Mouse (Mus musculus) neural tube, embryonic 15.5 days (tissue): ENCODE results near the gene Acsf3. TPM values are rescaled to one million over a fixed set of nuclear protein-coding genes. Genes with fewer than 3 reads are reported as not detected.
A peak's percentile ranks its signal among the peaks of the same experiment; 100 is the strongest.

Experiments used
- ATAC-seq: fragments of 200-750 bp; cut with Nextera tagmentation; 2 replicates; pipeline ENCODE4 v1.8.0; 2017; ENCODE audit warnings: mild to moderate bottlenecking, moderate TSS enrichment, moderate library complexity; ENCODE audit not compliant: low FRiP score
- H3K27ac ChIP-seq: fragments of 300-500 bp; sonication (generic); replicated peaks from 2 replicates; pipeline ENCODE4 v1.5.1; 2015; ENCODE audit warnings: mild to moderate bottlenecking, inconsistent platforms
- H3K27me3 ChIP-seq: fragments of 300-500 bp; sonication (generic); replicated peaks from 2 replicates; pipeline ENCODE4 v1.6.1; 2015; ENCODE audit warnings: inconsistent platforms
- H3K36me3 ChIP-seq: fragments of 300-500 bp; sonication (generic); 2 replicates; pipeline ENCODE4 v1.6.1; 2015; ENCODE audit warnings: inconsistent platforms
- H3K4me1 ChIP-seq: fragments of 300-500 bp; sonication (generic); 2 replicates; pipeline ENCODE4 v1.6.1; 2015; ENCODE audit warnings: inconsistent platforms
- H3K4me2 ChIP-seq: fragments of 300-500 bp; sonication (generic); 2 replicates; pipeline ENCODE4 v1.6.1; 2015; ENCODE audit warnings: inconsistent platforms, mild to moderate bottlenecking, moderate library complexity
- H3K4me3 ChIP-seq: fragments of 300-500 bp; sonication (generic); replicated peaks from 2 replicates; pipeline ENCODE4 v1.5.1; 2015; ENCODE audit warnings: mild to moderate bottlenecking, inconsistent platforms
- H3K9ac ChIP-seq: fragments of 300-500 bp; sonication (generic); replicated peaks from 2 replicates; pipeline ENCODE4 v1.6.1; 2015; ENCODE audit warnings: mild to moderate bottlenecking, inconsistent platforms
- H3K9me3 ChIP-seq: fragments of 300-500 bp; sonication (generic); replicated peaks from 2 replicates; pipeline ENCODE4 v1.6.1; 2016; ENCODE audit warnings: inconsistent platforms
- WGBS: fragments of 180-500 bp; shearing (Covaris S2); methylation state at CpG from one replicate; pipeline ENCODE4 v1.1.7; 2015; ENCODE audit warnings: mixed read lengths; 5-methylcytosine and 5-hydroxymethylcytosine counted together
- polyA plus RNA-seq: library from polyadenylated mRNA; unstranded; fragments of >200 nt; fragmentation: Nextera tagmentation; extraction: Ambion mirVana; gene quantifications from 2 replicates; pipeline ENCODE4 v1.2.1, GENCODE M21; 2015

Acsf3 gene
- polyA plus RNA-seq, 1 experiment from 2014 or later, result 15.2 TPM

DNA sequence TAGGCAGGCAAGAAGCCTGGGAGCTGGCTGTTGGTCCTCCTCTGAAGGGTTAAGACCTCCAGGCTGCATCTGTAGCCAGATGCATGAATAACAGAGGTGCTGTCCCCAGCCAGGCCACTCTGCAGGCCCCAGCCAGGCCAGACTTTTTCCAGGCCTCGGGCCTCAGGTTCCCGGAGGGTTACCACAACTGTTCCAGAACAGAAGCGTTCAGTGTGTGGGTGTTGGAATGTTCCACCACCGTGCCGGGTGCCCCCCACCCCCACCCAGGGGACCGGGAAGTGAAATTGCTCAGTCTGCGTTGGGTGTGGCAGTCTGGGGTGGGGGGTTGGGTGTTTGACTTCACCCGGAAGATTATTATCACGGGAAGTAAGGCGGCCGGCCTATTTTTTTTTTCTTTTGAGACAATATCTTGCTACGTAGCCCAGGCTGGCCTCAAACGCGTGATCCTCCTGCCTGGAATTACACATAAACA lies 12.0 kb upstream of the Acsf3 start:
- Histone ChIP-seq H3K4me3 (no peak overlapping the region), H3K9ac (no peak overlapping the region), H3K27me3 (0 out of 2 replicates have a peak, but pooled peaks cover 2% of the 10 kb centered on the region), H3K9me3 (no peaks in the 10 kb centered on the region), H3K27ac (no peak overlapping the region), H3K4me2 (no peak overlapping the region), H3K4me1 (peaks cover 13% of the 10 kb centered on the region; the same call in 1 of the 2 replicates), H3K36me3 (no peaks in the 10 kb centered on the region)
- WGBS, result 84% methylated on average over 14 of the region's 14 CpGs
- ATAC-seq, result no peak

DNA sequence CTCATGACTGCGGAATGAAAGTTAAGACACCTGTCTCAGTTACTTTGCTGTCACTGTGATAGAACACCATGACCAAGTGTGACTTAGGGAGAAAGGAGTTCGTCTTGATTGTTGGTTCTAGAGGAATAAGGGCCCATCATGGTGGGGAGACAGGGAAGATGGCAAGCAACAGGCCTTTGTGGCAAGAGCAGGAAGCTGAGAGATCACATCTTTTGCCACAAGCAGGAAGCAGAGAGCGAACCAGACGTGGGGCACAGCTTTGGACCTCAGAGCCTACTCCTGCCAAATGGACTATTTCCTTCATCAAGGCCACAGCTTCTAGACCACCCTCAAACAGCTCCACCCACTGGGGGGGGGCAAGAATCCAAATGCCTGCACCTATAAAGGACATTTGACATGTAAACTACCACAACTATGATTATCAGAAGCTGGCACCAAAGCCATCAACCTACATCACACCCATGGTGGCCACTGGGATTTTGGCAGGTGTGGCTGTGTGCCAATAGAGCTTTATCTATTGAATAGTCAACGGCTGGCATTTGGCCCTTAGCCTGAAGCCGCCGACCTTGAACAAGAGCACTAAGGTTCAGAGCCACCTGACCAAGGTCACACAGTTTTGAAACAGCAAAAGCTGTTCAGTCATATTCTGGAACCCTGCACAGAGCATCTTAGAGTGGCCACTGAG lies 10.4 kb upstream of the Acsf3 start:
- 90% methylated on average over 7 of the region's 7 CpGs for WGBS
- ATAC-seq, result no peak

DNA sequence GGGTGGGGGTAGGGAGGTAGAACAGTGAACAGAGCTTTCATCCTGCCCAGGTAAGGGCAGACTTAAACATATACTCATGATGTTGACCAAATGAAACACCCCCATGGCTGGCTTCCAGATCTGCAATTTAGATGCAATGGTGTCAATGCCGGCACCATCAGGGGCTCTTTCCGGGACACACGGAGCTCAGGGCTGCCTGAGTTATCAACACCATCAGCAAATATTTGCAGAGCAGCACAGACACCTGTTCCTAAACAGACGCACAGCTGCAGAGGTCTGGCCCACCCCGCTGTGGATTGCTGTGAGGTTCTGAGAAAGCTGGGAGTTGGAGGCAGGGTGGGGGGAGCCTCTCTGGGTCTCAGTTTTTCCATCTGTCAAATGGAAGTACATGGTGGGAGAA lies 9.1 kb upstream of the Acsf3 start:
- Histone ChIP-seq H3K27ac (no peak overlapping the region), H3K4me3 (no peak overlapping the region), H3K9me3 (no peaks in the 10 kb centered on the region), H3K36me3 (no peaks in the 10 kb centered on the region), H3K4me1 (peaks cover 17% of the 10 kb centered on the region; the same call in 1 of the 2 replicates), H3K27me3 (0 out of 2 replicates have a peak, but pooled peaks cover 2% of the 10 kb centered on the region), H3K4me2 (no peak overlapping the region), H3K9ac (no peak overlapping the region)
- ATAC-seq, result no peak
- WGBS, result 70% methylated on average over 5 of the region's 5 CpGs

More for the DNA sequence above, 10.4 kb upstream of the Acsf3 start:
- H3K9ac ChIP-seq, result no peak overlapping the region
- no peak overlapping the region for H3K27ac ChIP-seq
- H3K27me3 ChIP-seq, result 0 out of 2 replicates have a peak, but pooled peaks cover 2% of the 10 kb centered on the region
- H3K4me2 ChIP-seq, result no peak overlapping the region
- H3K4me3 ChIP-seq, result no peak overlapping the region
- peaks cover 20% of the 10 kb centered on the region; the same call in 1 of the 2 replicates for H3K4me1 ChIP-seq
- no peaks in the 10 kb centered on the region for H3K9me3 ChIP-seq
- no peaks in the 10 kb centered on the region for H3K36me3 ChIP-seq

DNA sequence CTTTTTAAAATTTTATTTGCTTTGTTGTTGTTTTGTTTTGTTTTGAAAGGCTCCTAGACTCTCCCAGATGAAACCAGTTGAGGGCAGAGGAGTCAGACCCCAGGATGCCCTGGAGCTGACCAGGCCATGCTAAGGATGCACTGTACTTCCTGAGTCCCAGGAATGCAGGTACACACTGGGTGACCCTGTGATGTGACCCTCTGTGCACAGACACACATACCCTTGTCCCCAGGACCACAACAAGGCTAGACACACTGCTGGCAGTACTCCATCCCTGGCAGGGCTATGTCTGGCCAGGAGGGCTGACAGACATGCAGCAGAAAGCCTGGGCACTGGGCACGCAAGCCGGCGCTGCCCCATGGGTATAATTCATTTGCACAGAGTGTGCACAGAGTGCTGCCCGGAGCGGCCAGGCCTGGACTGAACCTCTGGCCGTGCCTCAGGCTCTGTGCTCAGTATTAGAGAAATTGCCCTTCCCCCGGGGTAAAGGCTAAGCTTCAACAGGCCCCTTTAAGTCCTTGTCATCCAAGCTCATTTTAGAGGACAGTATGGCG lies 8.6 kb upstream of the Acsf3 start:
- H3K4me2 ChIP-seq, result no peak overlapping the region
- H3K36me3 ChIP-seq, result no peaks in the 10 kb centered on the region
- no peaks in the 10 kb centered on the region for H3K9me3 ChIP-seq
- H3K4me1 ChIP-seq, result peaks cover 17% of the 10 kb centered on the region; the same call in 1 of the 2 replicates
- 0 out of 2 replicates have a peak, but pooled peaks cover 2% of the 10 kb centered on the region for H3K27me3 ChIP-seq
- no peak for ATAC-seq
- no peak overlapping the region for H3K9ac ChIP-seq
- 42% methylated on average over 8 of the region's 8 CpGs for WGBS
- H3K4me3 ChIP-seq, result no peak overlapping the region
- H3K27ac ChIP-seq, result no peak overlapping the region

DNA sequence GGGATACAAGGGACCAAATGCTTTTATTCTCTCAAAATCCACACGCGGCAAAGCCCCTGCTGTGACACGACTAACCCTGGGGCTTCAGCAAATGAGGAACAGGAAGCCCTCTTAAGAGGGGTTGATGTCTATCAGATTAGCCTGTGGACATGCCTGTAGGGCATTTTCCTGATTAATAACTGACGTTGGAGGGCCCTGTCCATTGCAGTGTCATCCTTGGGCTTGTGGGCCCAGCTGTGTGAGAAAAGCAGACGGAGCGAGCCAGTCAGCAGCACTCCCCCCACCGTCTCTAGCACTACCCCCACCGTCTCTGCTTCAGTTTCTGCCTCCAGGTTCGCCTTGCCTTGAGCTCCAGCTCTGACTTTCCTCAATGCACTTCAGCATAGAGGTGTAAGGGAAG lies 8.1 kb upstream of the Acsf3 start:
- Histone ChIP-seq H3K9me3 (no peaks in the 10 kb centered on the region), H3K4me3 (no peak overlapping the region), H3K4me2 (no peak overlapping the region), H3K27ac (no peak overlapping the region), H3K4me1 (peaks cover 17% of the 10 kb centered on the region; the same call in 1 of the 2 replicates), H3K27me3 (0 out of 2 replicates have a peak, but pooled peaks cover 3% of the 10 kb centered on the region), H3K9ac (no peak overlapping the region), H3K36me3 (no peaks in the 10 kb centered on the region)
- WGBS, result 42% methylated on average over 9 of the region's 9 CpGs
- ATAC-seq, result no peak

DNA sequence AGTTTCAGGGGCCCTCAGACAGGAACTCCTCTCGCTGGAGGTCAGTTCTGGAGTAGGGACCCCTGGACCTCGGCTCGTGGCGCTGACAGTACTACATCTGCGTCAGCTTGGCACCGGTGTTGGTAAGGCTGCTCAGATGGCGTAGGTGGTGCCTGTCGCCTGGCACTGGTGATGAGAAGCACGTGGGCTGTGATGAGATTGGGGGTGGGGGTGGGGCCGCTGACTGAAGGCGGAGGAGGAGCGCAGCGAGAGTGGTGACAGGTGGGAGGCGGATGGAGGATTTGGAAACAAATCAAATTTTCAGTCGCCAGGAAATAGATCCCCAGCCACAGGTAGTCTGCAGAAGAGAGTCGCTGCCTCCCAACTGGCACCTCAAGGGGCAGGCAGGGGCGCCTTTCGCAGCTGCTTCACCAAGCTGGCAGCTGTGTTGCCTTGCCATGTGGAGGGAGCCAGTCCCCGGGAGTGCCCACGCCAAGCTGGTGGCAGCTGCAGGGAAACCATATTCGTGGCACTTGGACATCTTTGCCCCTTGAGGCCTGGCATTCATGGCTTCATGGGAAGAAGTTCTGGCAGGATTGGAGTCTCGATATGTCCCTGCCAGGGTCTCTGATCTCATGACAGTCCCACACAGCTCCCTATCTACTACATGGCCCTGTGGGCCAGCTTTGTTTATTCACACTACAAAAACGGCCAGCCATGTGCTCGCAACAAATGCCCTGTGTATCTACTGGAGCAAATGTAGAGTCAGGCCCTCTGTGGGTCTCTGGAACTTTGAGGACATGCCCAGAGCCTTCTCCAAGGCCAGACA lies 5.8 kb upstream of the Acsf3 start:
- Histone ChIP-seq H3K27me3 (peaks cover 12% of the 10 kb centered on the region; the same call in 1 of the 2 replicates), H3K4me2 (peak overlapping the region; percentile 4; the same call in 1 of the 2 replicates), H3K4me3 (no peak overlapping the region), H3K27ac (no peak overlapping the region), H3K9me3 (no peaks in the 10 kb centered on the region), H3K9ac (no peak overlapping the region), H3K36me3 (no peaks in the 10 kb centered on the region), H3K4me1 (peaks cover 17% of the 10 kb centered on the region; the same call in 1 of the 2 replicates)
- peak; percentile 41; the same call in 1 of the 2 replicates for ATAC-seq
- WGBS, result 51% methylated on average over 24 of the region's 24 CpGs

DNA sequence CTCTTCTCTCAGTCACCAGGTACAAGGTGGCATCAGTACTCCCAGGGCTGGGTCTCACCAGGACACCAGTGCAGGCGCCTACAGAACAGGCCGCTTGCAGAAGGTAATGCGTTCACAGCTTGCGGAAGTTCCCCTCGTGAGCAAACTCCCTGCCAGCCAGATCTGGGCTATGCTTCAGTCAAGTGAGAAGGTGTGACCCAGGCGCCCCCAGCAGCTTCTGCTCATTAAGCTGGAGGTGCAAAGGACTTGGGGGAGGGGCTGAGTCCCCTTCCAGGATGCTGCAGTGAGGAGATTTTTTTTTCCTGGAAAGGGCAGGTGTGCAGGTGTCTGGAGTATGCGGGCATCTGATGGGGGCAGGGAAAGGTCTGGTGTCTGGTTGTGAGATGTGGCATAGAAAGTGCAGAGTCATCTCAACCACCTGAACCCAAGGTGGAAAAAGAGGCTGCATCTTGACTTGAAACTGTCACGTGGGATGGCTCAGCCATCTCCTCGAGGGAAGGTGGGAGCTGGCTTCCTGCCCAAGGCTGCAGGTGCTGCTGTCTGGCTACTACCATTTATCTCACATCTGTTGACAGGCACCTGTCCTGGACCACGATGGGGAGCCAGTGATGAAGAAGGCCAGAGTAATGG lies 2.7 kb upstream of the Acsf3 start:
- H3K9me3 ChIP-seq, result no peaks in the 10 kb centered on the region
- 33% methylated on average over 10 of the region's 10 CpGs for WGBS
- H3K4me3 ChIP-seq, result no peak overlapping the region
- no peak overlapping the region for H3K4me2 ChIP-seq
- peaks cover 30% of the 10 kb centered on the region for H3K4me1 ChIP-seq
- H3K27ac ChIP-seq, result no peak overlapping the region
- no peak for ATAC-seq
- no peaks in the 10 kb centered on the region for H3K36me3 ChIP-seq
- H3K9ac ChIP-seq, result no peak overlapping the region
- H3K27me3 ChIP-seq, result peaks cover 12% of the 10 kb centered on the region; the same call in 1 of the 2 replicates

DNA sequence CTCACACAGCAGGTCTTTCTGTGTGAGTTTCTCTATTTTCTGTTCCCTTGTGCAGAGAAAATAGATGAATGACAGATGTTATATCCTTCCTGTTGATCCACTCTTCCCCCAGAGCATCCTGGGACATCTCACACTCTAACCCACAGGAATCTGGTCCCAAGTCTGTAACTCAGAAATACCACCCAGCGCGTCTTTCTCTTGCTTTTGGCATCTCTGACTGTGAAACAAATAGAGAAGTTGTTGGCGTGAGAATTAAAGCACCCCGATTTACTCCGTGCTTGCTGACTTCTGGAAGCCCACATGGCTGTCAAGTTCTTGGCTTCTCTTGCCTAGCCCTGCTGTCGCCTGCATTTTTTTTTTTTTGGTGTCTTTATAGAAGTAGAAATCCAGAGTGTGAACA lies 2.4 kb downstream of the Acsf3 start:
- no peaks in the 10 kb centered on the region for H3K9me3 ChIP-seq
- H3K4me2 ChIP-seq, result no peak overlapping the region
- 91% methylated on average over 6 of the region's 6 CpGs for WGBS
- no peak for ATAC-seq
- peaks cover 20% of the 10 kb centered on the region for H3K4me1 ChIP-seq
- peaks cover 25% of the 10 kb centered on the region for H3K36me3 ChIP-seq
- H3K9ac ChIP-seq, result no peak overlapping the region
- no peak overlapping the region for H3K4me3 ChIP-seq
- H3K27ac ChIP-seq, result no peak overlapping the region
- H3K27me3 ChIP-seq, result peaks cover 6% of the 10 kb centered on the region; the same call in 1 of the 2 replicates

DNA sequence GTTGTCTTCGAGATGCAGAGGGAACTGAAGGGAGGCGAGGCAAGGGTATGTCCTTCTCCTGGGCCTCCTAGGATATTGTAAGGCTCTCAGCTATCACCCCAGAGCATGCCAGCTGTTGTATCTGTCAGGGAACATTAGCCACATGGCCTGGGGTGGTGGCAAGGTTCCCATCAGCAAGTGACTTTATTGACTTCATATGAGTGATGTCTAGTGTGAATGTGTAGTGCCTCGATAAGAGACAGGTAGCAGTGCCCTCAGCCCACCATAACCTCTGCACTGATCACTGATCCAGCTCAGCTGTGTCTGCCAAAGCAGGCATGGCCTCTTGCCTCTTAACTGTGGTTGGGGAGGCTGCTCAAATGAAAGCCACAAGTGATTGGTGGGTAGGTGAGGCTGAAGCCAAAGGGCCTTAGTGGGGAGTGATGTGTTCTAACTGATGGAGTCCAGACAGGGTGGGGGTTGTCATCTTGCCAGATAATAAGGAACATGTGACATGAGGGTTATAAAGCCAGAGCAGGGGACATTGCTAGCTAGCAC lies 3.5 kb downstream of the Acsf3 start:
- Histone ChIP-seq H3K9ac (no peak overlapping the region), H3K36me3 (peaks cover 33% of the 10 kb centered on the region), H3K4me1 (peaks cover 20% of the 10 kb centered on the region), H3K27ac (no peak overlapping the region), H3K9me3 (no peaks in the 10 kb centered on the region), H3K4me2 (no peak overlapping the region), H3K4me3 (no peak overlapping the region), H3K27me3 (no peaks in the 10 kb centered on the region)
- WGBS, result 83% methylated on average over 3 of the region's 3 CpGs
- ATAC-seq, result no peak

DNA sequence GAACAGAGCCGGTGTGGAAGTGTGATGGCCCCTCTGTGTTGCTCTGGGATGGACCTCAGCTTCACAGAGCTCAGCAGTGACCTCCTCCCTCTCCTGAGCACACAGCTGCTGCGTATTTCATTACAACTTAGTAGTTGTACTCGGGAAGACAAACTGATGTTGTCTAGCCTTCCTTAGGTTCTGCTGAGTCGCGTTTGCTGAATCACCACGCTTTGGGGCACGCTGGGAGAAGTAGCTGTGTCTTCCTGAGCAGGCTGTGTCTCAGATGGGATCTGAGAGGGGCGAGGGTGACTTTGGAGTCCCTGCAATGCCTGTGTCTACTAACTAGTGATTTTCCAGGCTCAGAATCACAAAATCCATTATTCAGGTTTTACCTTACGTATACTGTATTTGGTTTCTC lies 4.0 kb downstream of the Acsf3 start:
- H3K36me3 ChIP-seq, result peaks cover 38% of the 10 kb centered on the region
- H3K27me3 ChIP-seq, result no peaks in the 10 kb centered on the region
- no peak overlapping the region for H3K4me2 ChIP-seq
- H3K4me1 ChIP-seq, result peaks cover 20% of the 10 kb centered on the region
- WGBS, result 87% methylated on average over 9 of the region's 9 CpGs
- no peak for ATAC-seq
- H3K4me3 ChIP-seq, result no peak overlapping the region
- no peaks in the 10 kb centered on the region for H3K9me3 ChIP-seq
- H3K27ac ChIP-seq, result no peak overlapping the region
- no peak overlapping the region for H3K9ac ChIP-seq

DNA sequence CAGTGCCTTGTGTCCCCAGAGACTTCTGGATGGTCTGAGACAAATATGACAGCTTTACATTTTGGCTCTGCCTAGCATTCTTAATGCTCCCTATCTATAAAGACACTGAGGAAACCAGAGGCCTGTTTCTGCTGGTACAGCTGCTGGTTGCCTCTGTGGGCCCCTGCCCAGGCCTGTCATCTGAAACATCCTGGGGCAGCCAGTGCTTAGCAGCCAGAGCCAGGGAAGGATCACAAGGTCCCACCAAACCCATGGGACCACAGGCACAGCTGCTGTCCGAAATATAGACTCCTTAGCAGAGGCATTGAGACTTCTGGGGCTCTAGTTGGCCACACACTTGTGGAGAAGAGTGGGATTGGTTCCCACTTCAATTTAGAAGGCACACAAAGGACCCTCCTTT lies 9.5 kb downstream of the Acsf3 start:
- Histone ChIP-seq H3K4me2 (no peak overlapping the region), H3K9ac (no peak overlapping the region), H3K27me3 (no peaks in the 10 kb centered on the region), H3K27ac (no peak overlapping the region), H3K36me3 (peaks cover 75% of the 10 kb centered on the region), H3K4me1 (no peaks in the 10 kb centered on the region), H3K4me3 (no peak overlapping the region), H3K9me3 (no peaks in the 10 kb centered on the region)
- no peak for ATAC-seq
- 90% methylated on average over 1 of the region's 1 CpGs for WGBS
